Mouse (Mus musculus) midbrain, embryonic 10.5 days (tissue): Measurements from ENCODE around the gene Ly6g6e. TPM values are rescaled to one million over a fixed set of nuclear protein-coding genes. Genes with fewer than 3 reads are reported as not detected.

ENCODE experiments used
- DNase-seq: peaks from one replicate; pipeline ENCODE4 v3.0.0-alpha.2; 2017; ENCODE audit warnings: low spot score
- H3K27ac ChIP-seq: fragments of 300-500 bp; sonication (generic); replicated peaks from 2 replicates; pipeline ENCODE4 v1.5.1; 2016; ENCODE audit warnings: mild to moderate bottlenecking
- H3K27me3 ChIP-seq: fragments of 300-500 bp; sonication (generic); 2 replicates; pipeline ENCODE4 v1.6.1; 2016; ENCODE audit warnings: low read depth, mild to moderate bottlenecking; ENCODE audit not compliant: poor library complexity, severe bottlenecking
- H3K36me3 ChIP-seq: fragments of 300-500 bp; sonication (generic); 2 replicates; pipeline ENCODE4 v1.6.1; 2016; ENCODE audit warnings: mild to moderate bottlenecking, moderate library complexity
- H3K4me1 ChIP-seq: fragments of 300-500 bp; sonication (generic); 2 replicates; pipeline ENCODE4 v1.6.1; 2016
- H3K4me3 ChIP-seq: fragments of 300-500 bp; sonication (generic); 2 replicates; pipeline ENCODE4 v1.5.1; 2016; ENCODE audit warnings: mild to moderate bottlenecking, moderate library complexity
- H3K9me3 ChIP-seq: fragments of 300-500 bp; sonication (generic); replicated peaks from 2 replicates; pipeline ENCODE4 v1.6.1; 2016; ENCODE audit warnings: mild to moderate bottlenecking
- WGBS: fragments of 180-500 bp; shearing (Covaris S2); methylation state at CpG from one replicate; pipeline ENCODE4 v1.1.7; 2016; 5-methylcytosine and 5-hydroxymethylcytosine counted together
- polyA plus RNA-seq: library from polyadenylated mRNA; unstranded; fragments of >200 nt; fragmentation: Nextera tagmentation; extraction: Ambion mirVana; gene quantifications from 2 replicates; pipeline ENCODE4 v1.2.1, GENCODE M21; 2016

Gene Ly6g6e
- polyA plus RNA-seq, 1 experiment from 2014 or later, result 0.59 TPM

- Histone ChIP-seq H3K36me3 (no peaks in the 10 kb centered on the region), H3K4me1 (peaks cover 66% of the 10 kb centered on the region), H3K9me3 (no peaks in the 10 kb centered on the region), H3K4me3 (peak overlapping the region; percentile 72), H3K27ac (peak overlapping the region; percentile 97), H3K27me3 (0 out of 2 replicates have a peak, but pooled peaks cover 4% of the 10 kb centered on the region)
- 90% methylated on average over 7 of the region's 7 CpGs for WGBS
- no peak for DNase-seq
Observed at GRCm38 (mm10) chr17:35044904-35045806, 31.5 kb upstream of the Ly6g6e start.

- Histone ChIP-seq H3K27ac (peak overlapping the region; percentile 97), H3K9me3 (no peaks in the 10 kb centered on the region), H3K4me3 (peak overlapping the region; percentile 72), H3K27me3 (0 out of 2 replicates have a peak, but pooled peaks cover 4% of the 10 kb centered on the region), H3K36me3 (no peaks in the 10 kb centered on the region), H3K4me1 (peaks cover 75% of the 10 kb centered on the region)
- DNase-seq, result no peak
- 5% methylated on average over 48 of the region's 48 CpGs for WGBS
Observed at GRCm38 (mm10) chr17:35045807-35046680, 30.7 kb upstream of the Ly6g6e start.

- peak; percentile 100 for DNase-seq
- Histone ChIP-seq H3K4me1 (peaks cover 83% of the 10 kb centered on the region), H3K27ac (peak within 1 kb of the TSS; percentile 97), H3K4me3 (peak within 1 kb of the TSS; percentile 72), H3K27me3 (0 out of 2 replicates have a peak, but pooled peaks cover 4% of the 10 kb centered on the region), H3K36me3 (no peaks in the 10 kb centered on the region), H3K9me3 (no peaks in the 10 kb centered on the region)
- WGBS, result 2% methylated on average over 33 of the region's 33 CpGs
Observed at GRCm38 (mm10) chr17:35046681-35047455, 29.8 kb upstream of the Ly6g6e start, which contains the start of gene Msh5. Gene Msh5 (minus strand): TSS chr17:35046745.

GRCm38 (mm10) chr17:35047688-35048087 lies 29.0 kb upstream of the Ly6g6e start:
- Histone ChIP-seq H3K4me1 (peaks cover 91% of the 10 kb centered on the region), H3K9me3 (no peaks in the 10 kb centered on the region), H3K27me3 (0 out of 2 replicates have a peak, but pooled peaks cover 4% of the 10 kb centered on the region), H3K36me3 (peaks cover 5% of the 10 kb centered on the region), H3K27ac (peak overlapping the region; percentile 97), H3K4me3 (0 out of 2 replicates have a peak overlapping the region, but pooled peaks have one; percentile 21)
- 63% methylated on average over 1 of the region's 1 CpGs for WGBS
- DNase-seq, result no peak

GRCm38 (mm10) chr17:35048149-35048931 lies 28.4 kb upstream of the Ly6g6e start:
- H3K9me3 ChIP-seq, result no peaks in the 10 kb centered on the region
- H3K27ac ChIP-seq, result peak overlapping the region; percentile 97
- peak overlapping the region; percentile 21; the same call in 1 of the 2 replicates for H3K4me3 ChIP-seq
- no peak for DNase-seq
- H3K4me1 ChIP-seq, result peaks cover 95% of the 10 kb centered on the region
- H3K36me3 ChIP-seq, result peaks cover 12% of the 10 kb centered on the region
- 0 out of 2 replicates have a peak, but pooled peaks cover 4% of the 10 kb centered on the region for H3K27me3 ChIP-seq
- WGBS, result 38% methylated on average over 11 of the region's 11 CpGs

- no peak for DNase-seq
- peak overlapping the region; percentile 70 for H3K4me3 ChIP-seq
- peaks cover 18% of the 10 kb centered on the region for H3K36me3 ChIP-seq
- H3K9me3 ChIP-seq, result no peaks in the 10 kb centered on the region; the same call in 1 of the 2 replicates
- 63% methylated on average over 5 of the region's 5 CpGs for WGBS
- H3K27ac ChIP-seq, result peak overlapping the region; percentile 97
- 0 out of 2 replicates have a peak, but pooled peaks cover 4% of the 10 kb centered on the region for H3K27me3 ChIP-seq
- peaks cover 91% of the 10 kb centered on the region for H3K4me1 ChIP-seq
Observed at GRCm38 (mm10) chr17:35048932-35049440, 27.7 kb upstream of the Ly6g6e start.

GRCm38 (mm10) chr17:35049561-35050016 lies 27.1 kb upstream of the Ly6g6e start, which contains the start of gene Clic1:
Gene Clic1 (plus strand): TSS chr17:35049966.
- peak; percentile 87 for DNase-seq
- peak within 1 kb of the TSS; percentile 70 for H3K4me3 ChIP-seq
- H3K36me3 ChIP-seq, result peaks cover 24% of the 10 kb centered on the region
- H3K27me3 ChIP-seq, result 0 out of 2 replicates have a peak, but pooled peaks cover 4% of the 10 kb centered on the region
- H3K4me1 ChIP-seq, result peaks cover 85% of the 10 kb centered on the region
- WGBS, result 2% methylated on average over 11 of the region's 11 CpGs
- peak within 1 kb of the TSS; percentile 97 for H3K27ac ChIP-seq
- no peaks in the 10 kb centered on the region; the same call in 1 of the 2 replicates for H3K9me3 ChIP-seq

GRCm38 (mm10) chr17:35050126-35050750 lies 26.5 kb upstream of the Ly6g6e start:
- H3K4me1 ChIP-seq, result peaks cover 78% of the 10 kb centered on the region
- H3K27ac ChIP-seq, result peak overlapping the region; percentile 97
- peak; percentile 77 for DNase-seq
- no peaks in the 10 kb centered on the region; the same call in 1 of the 2 replicates for H3K9me3 ChIP-seq
- under 1% methylated on average over 27 of the region's 27 CpGs for WGBS
- peaks cover 31% of the 10 kb centered on the region for H3K36me3 ChIP-seq
- 0 out of 2 replicates have a peak, but pooled peaks cover 3% of the 10 kb centered on the region for H3K27me3 ChIP-seq
- peak overlapping the region; percentile 70 for H3K4me3 ChIP-seq

GRCm38 (mm10) chr17:35051156-35052086 lies 25.3 kb upstream of the Ly6g6e start:
- peak; percentile 70 for DNase-seq
- H3K27me3 ChIP-seq, result no peaks in the 10 kb centered on the region
- peak overlapping the region; percentile 97 for H3K27ac ChIP-seq
- WGBS, result under 1% methylated on average over 21 of the region's 21 CpGs
- H3K4me3 ChIP-seq, result peak overlapping the region; percentile 70
- peaks cover 67% of the 10 kb centered on the region for H3K4me1 ChIP-seq
- H3K9me3 ChIP-seq, result no peaks in the 10 kb centered on the region; the same call in 1 of the 2 replicates
- peaks cover 43% of the 10 kb centered on the region for H3K36me3 ChIP-seq
